Mouse (Mus musculus) testis, postnatal 14 days (tissue): ENCODE measurements around the gene Myo16.

Source experiments
- DNase-seq: peaks from one replicate; pipeline ENCODE4 v3.0.0; 2021; ENCODE audit warnings: low spot score

The Myo16 gene

DNA sequence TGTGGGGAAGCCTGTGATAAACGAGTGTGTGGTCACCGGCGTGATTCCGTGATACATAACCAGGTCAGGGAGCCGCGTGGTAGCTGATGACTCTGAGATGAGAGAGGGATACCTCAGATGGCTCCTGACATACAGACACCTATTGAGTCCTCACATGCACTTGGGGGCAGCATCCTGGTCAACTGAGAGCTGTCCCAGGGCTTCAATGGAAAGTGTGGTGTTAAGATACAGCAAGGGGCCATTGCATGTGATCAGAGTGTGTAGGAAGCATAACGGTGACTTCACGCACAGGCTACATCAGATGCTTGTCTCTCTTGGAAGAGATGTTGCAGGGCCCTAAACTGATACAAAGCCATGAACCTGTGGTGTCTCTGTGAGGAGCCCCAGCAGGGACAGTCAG is 260.2 kb downstream of the Myo16 start:
- DNase-seq, result no peak

DNA sequence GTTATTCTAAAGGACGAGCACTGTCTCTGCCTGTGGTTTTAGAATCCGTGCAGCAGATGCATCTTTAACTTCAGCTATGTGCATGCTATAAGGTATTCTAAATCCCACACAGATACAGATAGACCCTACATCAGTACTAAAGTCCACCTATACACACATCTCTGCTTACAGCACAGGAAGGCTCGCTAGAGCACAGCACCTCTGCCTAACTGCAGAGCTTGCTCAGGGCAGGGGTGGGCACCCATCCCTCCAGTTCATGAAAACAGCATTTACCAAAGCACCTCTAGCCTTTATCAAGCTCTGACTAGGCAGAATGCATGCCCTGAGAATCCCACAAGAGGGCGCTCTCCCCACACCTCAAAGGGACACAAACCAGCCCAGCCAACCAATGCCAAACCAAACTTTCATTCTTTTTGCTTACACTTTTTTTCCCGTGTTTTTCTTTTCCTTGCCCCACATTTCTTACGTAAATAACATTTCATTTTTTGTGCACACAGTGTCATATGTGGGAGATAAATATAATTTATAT is 261.0 kb downstream of the Myo16 start:
- peak; percentile 26 for DNase-seq

DNA sequence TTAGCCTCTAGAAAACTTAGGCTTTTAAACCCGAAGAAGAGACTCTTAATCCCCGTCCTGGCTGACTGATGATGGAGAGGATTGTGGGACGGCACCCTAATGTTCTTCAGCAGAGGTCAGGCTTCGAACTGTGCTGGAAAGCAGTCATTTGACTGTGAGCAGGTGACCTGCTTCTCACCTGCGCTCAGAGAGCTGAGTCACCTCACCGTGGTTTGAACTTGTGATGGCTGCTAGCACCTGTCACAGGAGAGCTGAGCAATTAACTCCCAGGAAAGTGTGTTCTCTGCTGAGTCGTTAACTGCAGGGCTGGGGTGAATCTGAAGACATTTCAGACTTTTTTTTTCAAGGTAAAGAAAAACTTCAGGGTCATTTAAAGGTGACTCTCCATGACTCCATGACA is 261.6 kb downstream of the Myo16 start:
- DNase-seq, result no peak

DNA sequence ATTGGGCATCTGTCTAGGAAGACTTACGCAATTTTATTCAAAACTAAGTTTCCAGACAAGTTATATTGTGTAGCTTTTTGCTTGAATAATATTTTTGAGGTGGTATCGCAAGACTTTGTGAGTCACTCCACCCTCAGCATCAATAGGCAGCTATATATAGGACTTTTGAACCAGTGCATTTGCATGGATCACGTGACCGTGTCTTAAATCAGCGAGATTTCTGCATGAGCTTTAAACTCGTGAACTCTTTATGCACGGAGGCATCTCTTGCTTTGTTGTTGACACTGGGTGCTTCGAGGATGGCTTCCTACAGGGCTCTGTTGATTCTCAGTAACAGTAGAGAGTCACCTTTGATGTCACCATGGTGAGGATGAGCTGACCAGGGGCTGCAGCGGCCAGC is 262.2 kb downstream of the Myo16 start:
- DNase-seq, result no peak

DNA sequence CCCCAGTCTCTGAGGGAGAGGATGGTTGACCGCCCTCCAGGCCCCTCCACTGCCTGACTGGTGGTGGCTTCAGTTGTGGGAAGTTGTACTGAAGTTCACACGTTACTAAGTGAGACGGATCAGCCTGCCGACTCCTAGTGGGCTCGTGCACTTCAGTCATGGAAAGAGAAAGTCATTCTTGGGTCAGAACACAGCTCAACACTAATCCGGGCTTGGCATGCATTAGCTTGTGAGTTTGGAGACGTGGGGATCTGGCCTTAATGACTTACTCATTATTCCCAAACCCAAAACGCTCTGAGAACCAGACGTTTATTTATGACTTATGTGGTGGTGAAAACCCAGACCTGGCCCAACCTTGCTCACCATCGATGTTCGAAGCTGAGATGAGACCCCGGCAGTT is 263.1 kb downstream of the Myo16 start:
- DNase-seq, result no peak

DNA sequence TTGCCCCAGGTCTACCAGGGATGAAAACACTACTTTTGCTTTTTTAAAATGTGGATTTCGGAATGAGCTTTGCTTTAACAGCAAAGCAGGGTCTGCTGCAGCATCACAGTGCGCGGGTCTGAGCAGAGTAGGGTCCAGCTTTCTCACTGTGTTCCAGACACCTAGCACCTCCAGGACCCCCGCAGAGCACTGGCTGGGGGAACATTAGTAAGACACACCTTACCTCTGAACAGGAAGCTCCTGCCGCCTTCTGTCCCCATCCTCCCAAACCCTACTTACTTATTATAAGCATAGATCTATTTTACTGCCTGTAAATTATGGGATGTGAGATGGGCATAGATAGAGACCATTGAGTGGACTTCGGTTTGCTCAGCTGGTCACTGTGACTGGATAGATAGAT is 263.6 kb downstream of the Myo16 start:
- DNase-seq, result no peak

DNA sequence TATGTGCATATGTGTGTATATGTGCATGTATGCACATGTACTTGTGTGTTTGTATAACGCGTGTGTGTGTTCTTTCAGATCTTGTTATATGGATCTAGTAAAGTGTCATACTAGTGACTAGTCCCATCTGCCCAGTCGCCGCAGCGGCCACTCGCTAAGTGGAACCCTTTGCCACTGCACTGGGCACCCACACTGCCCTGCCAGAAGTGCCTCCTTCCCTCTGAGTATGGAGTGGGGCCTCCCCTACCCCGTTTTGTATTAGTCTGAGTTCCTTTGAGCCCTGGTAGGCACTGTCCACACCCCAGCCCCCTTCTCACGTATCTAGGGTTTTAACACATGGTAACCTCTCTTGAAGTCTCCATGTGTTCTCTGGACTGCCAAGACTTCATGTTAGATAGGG is 264.3 kb downstream of the Myo16 start:
- no peak for DNase-seq

DNA sequence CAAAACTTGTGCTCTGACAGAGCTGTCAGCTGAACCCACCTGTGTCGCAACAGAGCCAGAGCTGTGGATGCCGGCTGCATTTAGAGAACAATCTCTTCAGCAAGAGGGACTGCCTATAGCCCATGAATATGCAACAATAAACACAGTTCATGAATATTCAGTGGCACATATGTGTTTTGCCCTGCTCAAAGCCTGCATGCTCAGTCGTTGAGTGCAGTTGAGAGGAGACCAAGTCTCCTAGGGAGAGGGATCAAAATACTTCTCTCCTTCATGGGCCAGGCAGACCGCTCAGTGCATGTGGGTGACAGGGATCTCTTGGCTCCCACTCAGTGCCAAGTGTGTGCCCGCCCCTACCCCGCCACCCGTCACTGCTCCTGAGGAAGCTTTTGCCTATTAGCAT is 265.3 kb downstream of the Myo16 start:
- no peak for DNase-seq

DNA sequence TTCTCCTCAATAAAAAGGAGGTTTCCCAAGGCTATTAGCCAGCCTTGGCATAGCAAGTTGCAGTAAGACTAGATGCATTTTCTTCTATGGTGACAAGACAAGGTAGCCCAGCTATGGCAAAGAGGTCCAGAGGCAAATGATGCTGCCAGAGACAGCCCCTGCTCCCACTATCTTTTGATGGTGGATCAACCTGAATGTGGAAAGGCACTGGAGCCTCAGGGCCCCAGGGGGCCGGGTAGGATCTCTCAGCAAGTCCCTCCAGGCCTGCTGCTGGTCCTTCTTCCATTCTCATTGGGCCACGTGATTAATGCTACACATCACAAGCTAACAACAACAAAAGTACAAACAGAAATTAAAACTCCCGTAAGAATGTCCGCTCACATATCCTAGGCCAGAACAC is 266.0 kb downstream of the Myo16 start:
- DNase-seq, result no peak

DNA sequence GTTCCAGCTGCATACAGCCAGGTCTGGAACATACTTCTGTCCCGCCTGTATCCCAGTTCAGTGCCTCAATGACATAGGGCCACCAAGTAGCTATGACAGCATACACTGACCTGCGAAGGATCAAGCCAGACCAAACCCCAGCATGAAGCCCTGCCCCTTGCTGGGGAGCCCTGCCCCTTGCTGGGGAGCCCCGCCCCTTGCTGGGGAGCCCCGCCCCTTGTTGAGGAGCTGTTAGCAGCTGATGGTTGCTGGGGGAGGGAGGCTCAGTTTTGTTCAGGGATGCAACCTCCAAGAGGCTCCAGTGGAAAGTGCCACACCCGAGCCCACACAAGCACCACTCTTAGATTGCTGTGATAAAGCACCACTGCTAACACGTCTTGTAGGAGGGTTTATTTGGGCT is 266.8 kb downstream of the Myo16 start:
- no peak for DNase-seq

DNA sequence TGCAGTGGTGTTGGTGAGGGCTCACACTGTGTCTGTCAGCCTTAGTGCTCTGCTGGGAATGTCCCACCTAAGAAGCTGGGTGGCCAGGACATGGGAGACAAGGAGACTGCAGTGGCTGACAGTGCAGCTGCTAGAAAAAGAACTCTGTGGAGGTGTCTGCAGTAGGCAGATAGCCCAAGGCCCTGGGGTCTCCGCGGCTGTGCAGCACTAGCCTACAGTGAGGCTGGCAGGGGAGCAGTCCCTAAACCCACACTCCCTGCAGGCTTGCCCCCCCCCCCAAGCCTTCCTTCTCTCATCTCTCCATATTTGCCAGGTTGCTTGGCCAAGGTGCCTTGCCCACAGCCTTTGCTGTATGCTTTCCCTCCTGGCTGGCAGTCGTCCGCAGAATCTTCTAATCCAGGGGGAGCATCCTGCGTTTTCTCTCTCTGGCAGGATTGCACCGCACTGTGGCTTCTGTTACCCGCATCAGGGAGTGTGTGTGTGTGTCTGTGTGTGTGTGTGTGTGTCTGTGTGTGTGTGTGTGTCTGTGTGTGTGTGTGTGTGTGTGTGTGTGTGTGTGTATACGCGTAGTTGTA is 267.9 kb downstream of the Myo16 start:
- no peak for DNase-seq

DNA sequence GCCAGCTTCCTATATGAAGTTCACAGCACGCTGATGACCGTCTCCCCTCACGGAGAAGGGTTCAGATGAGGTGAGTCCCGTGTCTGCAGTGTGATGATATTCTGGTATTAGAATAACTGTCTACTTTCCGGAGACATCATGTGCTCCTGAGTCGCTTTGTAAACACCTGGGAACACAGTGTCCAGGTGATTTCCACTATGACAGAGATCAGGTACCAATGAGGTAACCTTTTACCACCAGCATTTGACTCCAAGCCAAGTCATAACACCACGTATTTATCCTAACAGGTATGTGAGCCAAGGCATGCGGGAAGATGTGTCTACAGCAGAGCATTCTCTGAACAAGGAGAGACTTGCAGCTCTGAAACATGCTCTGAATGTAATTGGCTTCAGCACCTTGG is 281.8 kb downstream of the Myo16 start:
- no peak for DNase-seq

DNA sequence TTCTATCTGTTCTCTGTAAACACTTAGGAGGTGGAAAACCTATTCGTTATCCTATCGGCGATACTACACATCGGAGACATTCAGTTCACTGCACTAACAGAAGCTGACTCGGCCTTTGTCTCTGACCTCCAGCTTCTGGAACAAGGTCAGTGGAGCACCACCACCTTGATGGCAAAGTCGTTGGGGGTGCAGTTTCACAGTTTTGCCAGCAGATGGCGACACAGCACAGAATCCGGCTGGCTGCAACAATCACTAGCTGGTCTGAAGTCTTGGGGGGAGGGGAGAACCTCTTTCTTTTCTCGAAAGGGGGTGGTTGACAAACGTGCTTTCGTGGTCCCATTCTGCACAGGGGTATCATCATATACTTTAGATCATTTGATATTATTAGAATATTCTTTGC is 285.1 kb downstream of the Myo16 start:
- DNase-seq, result peak; percentile 32

DNA sequence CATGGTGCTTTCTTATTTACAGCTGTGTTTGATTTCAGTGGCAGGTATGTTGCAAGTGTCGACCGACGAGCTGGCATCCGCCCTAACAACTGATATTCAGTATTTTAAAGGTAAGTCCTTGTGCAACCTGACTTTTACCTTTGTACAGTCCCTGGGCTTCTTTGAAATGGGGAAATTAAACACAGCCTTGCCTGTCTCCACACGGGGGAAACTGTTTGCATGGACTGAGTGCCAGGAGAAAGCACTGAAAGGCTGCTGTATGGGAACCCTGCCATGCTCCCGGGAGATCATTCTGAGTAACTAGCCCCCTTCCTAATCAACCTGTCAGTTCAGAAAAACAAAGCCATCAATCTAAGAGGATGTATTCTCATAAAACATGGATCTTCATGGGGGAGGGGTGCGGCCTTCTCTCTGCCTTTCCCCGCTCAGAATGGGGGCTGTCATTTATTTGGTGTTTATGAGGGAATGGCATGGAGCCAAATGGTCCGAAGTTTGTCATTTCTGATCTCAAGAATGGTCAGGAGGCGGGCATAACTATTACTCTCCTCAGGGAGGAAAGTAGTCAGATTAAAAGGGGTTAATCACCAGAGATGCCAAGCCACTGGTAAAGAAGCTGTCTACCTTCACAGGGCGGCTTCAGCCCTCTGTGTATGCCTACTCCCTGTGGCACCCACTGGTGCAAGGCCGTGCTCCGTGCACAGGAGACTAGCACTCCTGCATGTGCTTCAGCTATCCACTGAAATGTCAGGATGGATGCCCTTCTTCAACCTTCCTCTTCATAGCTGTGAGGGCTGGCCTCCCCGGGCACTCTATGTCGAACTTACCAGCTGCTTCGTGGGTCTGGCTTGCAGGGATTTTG is 286.1 kb downstream of the Myo16 start:
- DNase-seq, result no peak

DNA sequence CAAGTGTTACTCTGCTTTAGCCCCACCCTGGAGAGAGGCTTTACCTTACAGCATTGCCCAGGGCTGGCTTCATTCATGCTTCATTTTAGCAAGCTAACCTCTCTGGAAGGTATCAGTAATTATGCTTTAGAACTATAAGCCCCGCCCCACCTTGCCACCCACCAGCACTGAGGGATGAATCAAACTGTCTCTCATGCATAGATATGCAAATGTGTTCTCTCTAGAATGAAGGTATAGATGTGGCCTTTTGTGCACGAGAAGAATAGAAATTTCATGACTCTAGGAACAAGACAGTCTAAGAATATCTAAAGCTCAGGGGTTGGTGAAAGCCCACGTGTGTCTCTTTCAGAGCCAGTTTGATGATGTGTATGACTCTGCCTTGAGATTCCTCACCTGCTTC is 288.9 kb downstream of the Myo16 start:
- no peak for DNase-seq

DNA sequence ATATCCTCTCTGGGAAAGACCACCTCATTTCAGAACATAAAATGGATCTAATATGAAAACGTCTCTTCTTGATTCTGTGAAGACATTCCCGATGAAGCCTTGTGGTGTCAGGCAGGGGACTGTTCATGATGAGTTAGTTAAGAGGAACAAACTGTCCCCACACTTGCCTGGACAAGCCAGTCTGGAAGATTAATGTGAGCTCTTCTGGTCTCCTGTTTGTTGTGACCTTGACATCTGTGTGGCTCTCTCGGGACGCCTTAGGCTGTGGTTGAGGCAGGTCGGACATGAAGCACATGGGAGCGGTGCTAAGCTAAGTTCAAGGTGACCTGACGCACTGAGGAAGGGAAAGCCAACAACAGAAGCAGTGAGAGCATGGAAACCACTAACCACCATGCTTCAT is 291.3 kb downstream of the Myo16 start:
- no peak for DNase-seq

DNA sequence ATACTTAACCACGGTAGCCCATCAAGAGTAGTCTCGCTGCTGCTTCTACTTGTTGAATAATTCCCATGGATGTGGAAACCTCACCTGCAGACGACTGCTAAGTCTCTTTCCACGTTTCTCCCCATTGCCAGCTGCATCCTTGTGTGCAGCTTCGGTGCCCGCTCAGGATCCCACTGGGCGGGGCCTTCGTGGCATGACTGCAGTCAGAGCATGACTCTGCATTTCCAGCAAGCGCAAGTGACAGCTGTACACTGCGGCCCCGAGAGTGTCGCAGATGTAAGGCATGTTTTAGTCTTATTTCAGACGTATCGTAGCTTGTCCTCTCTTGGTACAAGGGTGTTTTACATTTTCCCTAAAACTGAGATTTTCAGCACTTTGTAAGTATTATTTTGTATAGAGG is 294.8 kb downstream of the Myo16 start:
- DNase-seq, result no peak

DNA sequence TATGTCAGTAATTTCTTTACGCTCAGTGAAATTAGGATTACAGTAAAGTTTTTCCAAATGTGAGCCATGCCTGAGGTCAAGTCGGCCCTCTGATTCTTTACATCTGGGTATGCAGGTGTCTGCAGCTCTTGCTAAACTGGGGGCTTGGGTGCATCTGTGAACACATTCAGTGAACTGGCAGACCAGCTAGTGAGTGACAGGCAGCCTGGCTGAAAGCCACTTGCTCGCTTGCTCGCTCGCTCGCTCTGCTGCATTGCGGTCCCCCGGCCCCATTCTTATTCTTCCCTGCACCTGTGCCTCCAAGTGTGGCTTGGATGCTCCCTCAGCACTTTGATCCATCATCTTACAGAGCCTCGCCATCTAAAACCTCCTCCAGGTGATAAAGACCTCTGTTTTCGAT is 299.3 kb downstream of the Myo16 start:
- DNase-seq, result no peak

DNA sequence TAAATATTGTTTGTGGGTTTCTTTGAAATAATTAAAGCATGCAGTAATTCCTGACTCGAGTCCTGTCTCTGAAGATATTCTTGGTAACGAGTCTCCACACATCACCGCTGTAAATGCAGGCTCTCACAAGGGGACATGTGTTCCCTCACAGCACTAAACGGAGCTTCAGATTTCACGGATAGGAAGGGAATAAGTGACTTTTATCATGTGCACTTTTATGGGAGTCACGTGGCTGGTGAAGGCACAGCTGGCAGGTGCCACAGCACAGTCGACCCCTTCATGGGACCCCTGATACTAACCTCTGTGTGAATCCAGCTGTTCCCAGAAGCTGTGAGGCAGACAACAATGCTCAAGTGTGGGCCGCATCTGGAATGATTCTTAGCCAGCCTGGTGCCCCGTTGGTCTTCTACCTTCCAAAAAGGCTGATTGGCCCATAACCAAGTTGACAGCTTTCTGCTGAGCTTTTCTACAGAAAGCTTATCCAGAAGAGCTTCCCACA is 304.5 kb downstream of the Myo16 start:
- DNase-seq, result no peak

DNA sequence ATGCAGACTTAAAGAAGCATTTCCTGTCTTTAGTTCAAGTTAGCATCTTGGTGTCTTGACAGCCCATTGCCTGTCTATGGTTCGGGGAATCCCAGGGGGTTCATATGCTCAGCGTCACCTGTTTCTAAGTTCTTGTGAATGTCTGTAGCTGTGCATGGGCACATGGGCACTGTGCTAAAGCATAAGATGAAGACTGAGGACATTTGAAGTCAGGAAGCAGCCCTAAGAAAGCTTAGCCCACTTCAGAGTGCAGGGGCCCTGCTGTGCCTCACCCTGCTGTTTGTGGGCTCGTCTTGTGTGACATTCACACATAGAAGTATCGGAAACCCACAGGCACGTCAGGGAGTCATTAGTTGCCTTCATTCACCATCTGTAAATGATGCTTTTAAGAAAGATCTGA is 308.6 kb downstream of the Myo16 start:
- no peak for DNase-seq

DNA sequence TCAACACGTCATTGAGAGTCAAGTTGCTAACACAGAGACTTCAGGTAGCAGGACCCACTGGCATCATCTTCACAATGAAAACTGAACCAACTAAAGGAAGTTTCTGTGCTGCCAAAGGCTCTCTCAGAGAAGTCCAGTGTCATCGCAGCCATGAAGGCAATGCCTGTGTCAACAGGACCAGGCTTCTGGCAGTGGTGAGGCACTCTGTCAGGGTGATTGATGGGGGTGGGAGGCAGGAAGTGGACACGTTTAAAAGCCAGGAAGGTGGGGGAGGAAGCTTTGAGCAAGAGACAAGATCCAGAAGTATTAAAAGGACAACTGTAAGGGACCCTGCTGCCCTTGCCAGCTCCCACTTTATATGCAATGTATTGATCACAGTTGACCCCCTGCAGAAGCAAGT is 314.8 kb downstream of the Myo16 start:
- no peak for DNase-seq

DNA sequence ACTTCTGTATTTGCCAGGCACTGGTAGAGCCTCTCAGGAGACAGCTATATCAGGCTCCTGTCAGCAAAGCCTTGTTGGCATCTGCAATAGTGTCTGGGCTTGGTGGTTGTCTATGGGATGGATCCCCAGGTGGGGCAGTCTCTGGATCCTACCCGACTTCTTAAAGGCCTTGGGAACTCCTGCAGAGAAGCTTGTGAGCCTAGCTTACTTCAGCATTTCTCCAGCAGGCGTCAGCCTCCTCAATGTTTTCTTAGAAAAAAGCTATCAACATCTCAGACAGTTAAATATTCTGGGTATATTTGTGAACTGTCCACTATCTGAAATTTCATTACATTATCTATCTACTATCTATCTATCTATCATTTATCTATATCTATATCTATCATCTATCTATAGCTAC is 315.9 kb downstream of the Myo16 start:
- no peak for DNase-seq

DNA sequence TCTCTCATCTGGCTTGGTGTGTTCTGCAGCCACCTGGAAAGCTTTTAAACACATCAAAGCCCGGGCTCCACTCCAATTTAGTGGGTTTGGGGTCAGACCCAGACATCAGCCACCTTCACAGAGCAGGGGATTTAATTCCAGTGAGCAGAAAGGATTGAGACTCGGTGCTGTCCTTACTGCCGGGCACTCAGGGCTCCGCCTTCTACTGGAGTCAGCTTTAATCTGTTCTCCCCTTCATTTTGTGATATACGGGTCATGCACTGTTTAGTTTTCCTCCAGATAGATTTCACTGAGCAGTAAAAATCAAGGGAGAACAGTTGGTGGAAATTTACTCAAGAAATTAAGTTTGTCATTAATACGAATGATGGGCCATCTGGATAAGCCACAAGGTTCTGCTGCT is 316.6 kb downstream of the Myo16 start:
- no peak for DNase-seq

DNA sequence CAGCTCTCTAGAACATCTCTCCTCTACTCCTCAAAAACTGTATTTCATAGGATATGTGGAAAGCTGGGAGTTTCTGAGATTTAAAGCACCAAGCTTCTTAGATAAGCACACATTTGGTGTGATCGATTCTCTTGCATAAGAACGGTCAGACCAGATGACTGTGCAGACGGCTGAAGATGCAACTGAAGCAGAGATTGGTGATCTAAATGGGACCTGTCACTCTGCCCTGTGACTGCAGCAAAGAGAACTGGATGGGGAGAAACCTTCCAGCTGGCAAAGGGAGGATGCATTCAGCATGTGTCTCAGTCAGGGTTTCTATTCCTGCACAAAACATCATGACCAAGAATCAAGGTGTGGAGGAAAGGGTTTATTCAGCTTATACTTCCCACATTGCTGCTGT is 318.7 kb downstream of the Myo16 start:
- no peak for DNase-seq
